Mouse (Mus musculus) lung, postnatal 10 days (tissue): ENCODE results near the gene Fbxo2.
A peak's percentile ranks its signal among the peaks of the same experiment; 100 is the strongest.
"Not testable (repeated sequence)": the region's sequence is repeated elsewhere in the genome, so short reads cannot be mapped to it uniquely, and the experiment has no call there.

Experiments
- DNase-seq: peaks from one replicate; pipeline ENCODE4 v3.0.0; 2021

Fbxo2 gene

DNA sequence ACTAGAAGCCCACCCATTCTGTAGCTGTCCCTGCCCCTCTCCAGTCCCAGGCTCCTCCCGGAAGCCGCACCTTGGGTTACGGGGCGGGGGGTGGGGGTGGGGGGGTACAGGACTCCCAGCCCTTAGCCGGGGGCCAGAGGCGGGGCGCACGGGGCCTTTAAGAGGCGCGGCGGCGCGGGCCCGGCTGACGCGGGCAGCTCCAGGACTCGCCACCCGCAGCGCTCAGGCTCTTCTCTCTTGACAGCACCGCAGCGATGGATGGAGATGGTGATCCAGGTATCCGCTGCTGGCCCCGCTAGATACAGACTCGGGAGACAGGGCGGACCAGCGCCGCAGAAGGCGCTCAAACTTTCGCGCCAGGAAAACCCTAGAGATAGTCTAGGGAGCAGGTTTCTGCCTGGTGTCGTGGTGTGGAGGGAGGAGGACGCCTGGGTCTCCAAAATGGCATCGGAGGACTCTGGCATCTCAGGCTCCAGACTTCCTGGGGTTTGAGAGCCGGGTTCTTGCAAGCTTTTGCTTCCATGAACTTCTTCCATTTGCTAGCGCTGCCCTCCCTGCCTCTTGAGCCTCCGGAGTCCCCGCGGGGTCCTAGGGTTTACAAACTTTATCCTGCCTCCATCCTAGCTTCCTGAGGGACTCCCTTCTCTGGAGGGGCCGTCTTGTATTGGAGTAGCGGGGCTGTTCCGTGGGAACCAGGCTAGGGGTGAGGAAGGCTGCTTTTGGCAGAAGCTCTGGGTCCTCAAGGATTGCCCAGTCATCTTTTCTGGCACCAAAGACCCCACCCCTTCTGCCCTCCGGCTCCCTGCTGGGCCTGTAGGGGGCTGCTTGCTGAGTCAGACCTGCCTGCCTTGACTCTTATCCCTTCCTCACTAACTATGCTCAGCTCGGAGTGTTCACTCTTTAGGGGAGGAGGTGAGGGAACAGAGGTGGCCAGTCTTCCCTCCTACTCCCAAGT, at the start of gene Fbxo2, which contains the start of gene Fbxo44:
Gene Fbxo2 (plus strand): TSS at position 186 of the 955 bp plus-strand sequence.
Gene Fbxo44 (minus strand): TSS at position 47 of the 955 bp plus-strand sequence.
- no peak for DNase-seq

DNA sequence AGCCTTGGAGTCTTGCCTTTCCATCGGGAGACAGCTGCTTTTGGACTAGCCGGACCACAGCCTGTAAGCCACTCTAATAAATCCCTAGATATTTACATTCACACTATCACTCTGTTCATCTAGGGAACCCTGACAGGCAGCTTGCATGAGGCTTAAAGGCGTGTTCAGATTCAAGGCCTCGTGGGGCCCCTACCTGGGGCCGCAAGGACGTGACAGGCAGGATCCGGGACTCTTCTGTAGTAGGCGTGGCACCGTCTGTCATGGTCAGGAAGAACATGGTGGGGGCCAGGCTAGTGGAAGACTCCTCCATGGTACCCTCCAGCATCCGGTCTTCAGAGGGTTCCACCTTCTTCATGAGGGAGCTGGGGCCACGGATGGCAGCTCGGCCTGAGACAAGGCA, 47.9 kb upstream of the Fbxo2 start:
- DNase-seq, result no peak

DNA sequence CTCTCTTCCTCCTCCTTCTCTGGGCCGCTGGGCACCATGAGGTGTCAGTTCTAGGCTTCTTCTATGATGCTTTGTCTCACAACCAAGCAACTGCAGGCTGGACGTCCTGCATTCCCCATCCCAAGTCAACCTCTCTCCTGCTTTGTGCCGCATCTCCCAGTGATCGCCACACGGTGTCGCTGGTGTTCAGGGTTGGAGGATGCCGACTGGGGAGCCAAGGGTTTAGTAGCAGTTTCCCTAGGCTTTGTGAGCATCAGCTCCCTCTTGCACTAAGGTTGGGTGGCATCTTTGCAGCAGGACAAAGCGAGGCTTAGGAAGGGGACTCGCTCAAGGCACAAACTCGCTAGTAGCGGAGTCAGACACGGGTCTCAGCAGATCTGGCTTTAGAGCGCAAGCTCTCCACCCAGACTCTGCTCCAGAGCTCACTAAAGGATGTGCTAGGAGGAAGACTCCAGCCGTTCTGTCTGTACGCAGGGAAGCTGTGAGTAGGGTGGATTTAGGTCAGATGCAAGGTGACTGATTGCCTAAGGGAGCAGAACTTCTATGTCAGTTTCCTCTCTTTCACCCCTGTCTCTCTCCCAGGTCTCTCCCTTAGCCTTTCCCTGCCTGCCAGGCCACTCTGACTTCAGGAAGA, 45.5 kb upstream of the Fbxo2 start:
- peak; percentile 91 for DNase-seq

DNA sequence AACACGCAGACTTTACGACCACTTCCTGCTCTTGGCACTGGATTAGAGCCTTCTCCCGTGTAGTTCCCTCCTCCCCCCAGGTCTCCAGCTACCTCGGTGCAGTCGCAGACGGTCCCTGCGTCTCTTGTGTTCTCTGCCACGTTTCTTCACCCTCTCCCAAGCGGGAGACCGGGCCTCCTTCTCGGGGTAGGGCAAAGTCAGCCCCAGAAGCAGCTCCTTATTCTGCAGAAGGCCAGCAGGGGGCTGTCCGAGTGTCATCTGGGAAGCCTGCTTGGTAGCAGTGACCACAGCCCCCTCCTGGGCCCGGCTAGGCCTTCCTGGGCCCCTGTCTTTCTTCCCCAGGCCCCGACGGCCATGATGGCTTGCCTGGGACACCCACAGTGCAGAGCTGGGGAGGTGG, 45.0 kb upstream of the Fbxo2 start:
- DNase-seq, result peak; percentile 57

DNA sequence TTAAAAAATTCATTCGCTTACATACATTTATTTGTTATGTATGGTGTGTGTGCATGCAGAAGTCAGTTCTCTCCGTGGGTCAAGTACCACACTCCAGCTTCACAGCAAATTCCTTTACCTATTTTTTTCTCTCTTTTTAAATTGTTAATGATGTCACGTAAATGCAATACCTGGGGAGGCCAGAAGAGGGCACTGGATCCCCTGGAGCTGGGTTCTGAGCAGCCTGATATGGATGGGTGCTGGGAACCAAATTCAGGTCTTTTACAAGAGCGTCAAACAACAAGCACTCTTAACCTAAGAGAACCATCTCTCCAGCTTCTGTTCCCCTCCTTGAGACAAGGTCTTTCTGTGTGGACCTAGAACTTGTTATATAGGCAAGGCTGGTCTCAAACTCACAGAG, 43.8 kb upstream of the Fbxo2 start:
- no peak for DNase-seq

DNA sequence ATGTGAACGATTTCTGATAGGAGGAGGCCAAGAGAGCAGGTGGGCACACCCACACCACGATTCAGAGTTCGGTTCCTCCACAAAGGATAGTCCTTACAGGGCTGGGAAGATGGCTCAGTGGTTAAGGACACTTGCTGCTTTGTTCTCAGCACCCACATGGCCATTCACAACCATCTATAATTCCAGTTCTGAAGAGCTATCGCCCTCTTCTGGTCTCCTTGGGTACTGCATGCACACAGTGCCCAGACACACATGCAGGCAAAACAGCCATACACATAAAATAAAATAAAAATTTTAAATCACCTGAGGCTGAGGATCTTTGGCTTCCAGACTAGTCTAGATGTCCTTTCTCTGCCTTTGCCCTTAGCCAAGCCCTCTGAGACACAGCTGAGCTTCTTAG, 43.0 kb upstream of the Fbxo2 start:
- DNase-seq, result no peak

DNA sequence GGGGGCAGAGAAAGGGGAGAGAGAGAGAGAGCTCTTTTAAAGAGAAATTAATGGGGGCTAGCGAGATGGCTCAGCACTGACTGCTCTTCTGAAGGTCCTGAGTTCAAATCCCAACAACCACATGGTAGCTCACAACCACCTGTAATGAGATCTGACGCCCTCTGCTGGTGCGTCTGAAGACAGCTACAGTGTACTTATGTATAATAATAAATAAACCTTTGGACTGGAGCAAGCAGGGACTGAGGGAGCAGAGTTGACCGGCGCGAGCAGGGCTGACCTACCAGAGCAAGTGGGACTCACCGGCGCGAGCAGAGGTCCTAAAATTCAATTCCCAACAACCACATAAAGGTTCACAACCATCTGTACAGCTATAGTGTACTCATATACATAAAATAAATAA, 40.8 kb upstream of the Fbxo2 start:
- not testable (repeated sequence) for DNase-seq

DNA sequence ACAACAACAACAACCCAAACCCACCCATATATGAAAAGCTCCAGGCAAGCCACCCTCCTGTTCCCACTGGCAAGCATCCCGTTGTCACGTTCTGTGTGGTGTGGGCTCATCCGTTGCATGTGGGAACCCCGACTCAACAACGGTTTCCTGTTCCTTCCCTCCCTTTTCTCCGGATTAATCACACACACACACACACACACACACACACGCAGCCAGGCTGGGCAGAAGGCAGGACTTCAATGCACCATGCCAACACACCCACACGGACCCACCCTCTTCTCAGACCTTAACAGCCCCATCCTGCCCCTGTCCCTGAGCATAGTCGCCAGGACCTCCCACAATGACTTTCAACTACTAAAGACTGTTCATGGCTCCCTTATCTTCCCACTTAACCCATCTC, 39.9 kb upstream of the Fbxo2 start:
- DNase-seq, result no peak

DNA sequence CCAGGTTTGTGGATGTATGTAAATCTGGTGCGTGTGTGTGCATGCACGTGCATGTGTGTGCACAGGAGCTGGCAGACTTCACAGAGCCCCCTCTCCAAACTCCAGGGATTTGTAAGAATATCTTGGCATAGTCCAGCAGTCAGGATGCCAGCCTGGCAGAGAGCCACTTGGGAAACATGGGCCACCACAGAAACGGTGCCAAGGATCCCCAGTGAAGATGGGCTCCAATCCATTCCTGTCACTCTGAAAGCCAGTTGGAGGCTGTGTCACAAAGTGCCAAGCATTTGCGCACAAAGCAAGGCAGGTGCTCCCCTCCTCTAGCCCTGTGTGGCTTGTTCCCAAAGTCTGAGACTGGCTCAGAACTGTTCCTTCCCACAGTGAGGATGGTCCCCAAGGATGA, 39.1 kb upstream of the Fbxo2 start:
- no peak for DNase-seq

DNA sequence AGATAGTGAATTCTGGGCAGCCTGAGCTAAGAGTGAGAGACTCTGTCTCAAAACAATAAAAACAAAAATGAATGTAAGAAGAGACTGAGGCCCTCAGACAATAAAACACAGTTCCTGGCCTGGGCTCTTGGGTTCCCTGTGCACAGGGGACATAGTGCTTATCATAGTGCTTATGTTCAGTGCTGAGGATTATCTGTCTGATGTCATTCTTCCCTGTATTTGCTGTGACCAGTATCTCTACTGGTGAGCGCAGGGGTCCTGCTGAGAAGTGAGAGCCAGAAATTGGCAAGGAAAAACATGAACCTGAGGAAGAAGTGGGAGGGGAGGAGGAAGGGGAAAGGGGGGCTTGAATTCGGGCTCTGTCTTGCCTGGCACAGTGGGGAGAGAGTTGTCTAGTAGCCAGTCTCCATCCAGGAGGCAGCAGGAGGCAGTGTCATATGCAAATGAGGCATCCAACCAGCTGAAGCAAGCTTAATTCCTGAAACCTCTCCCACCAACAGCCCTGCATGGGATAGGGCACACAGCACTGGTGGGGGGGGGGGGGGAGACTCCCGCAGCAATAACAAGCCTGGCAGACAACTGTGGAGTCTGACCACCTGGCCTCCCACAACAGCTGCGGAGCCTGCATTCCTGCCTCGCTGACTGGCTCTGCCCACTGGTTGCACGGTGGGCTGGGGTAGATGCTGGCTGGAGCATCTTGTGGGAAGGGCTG, 38.3 kb upstream of the Fbxo2 start:
- DNase-seq, result no peak

DNA sequence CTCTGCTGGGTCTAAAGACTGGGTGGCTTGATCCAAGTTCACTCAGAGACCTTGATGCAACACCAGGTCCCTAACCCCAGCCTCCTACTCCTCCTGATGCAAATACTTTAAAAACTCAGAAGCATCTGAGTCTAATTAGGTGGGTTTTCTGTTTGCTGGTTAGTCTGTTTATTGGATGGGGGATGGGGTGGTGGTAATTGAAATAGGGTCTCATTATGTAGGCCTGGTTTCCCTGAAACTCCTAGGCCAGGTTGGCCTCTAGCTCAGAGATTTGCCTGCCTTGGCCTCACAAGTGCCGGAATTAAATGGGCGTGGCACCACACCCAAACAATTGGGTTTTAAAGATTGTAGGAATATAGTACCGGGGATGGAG, 37.7 kb upstream of the Fbxo2 start:
- DNase-seq, result no peak

DNA sequence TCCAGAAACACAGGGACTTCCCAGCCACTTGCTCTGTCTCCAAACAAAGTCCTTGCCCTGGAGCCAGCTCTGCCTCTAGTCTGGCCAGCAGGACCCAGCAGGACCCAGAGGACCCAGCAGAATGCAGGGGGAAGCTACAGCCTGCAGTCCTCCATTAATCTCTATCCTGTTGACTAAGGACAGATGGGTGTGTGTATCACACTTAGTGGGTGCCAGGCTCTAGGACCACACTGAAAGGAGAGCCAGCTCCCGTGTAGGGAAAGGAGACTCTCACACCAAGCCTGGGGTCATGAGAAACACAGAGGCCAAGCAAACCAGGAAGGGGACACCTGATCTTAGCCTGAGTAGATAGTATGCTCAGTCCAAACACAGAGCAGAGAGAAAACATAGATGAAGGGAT, 32.2 kb upstream of the Fbxo2 start:
- DNase-seq, result no peak

DNA sequence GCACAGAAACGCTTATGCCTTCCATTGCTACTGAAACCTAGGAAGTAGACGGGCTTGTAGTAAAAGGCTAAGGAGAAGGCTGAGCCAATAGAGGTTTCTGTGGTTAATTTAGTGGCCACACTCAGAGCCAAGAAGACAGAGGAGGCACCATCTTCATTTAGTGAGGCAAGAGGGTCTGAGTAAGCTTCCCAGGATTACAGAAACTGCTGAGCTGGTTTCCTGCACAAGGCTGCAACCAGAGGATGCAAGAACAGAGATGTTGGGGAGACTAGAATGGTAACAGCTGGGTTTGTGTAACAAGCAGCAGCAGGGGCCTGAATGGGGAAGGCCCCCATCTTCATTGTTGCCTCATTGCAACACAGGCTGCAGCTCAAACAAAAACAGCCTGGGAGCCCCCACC, 31.7 kb upstream of the Fbxo2 start:
- DNase-seq, result no peak

DNA sequence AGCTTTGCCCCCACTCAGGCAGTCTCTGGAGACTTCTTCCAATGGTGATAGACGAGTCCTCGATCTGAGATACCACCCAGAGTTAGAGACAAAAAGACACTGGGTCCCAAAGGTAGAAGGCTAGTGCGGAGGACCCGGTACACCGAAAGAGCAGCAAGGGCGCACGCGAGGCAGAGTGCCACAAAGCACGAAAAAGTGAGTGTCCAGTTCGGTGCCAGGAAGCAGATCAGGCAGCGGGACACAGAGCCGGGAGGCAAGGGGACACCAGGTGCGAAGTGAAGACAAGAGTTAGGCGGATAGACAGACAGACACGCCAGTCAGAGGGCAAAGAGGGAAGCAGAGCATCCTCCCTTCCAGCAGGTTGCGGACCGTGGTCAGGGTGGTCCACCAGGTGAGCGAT, 30.3 kb upstream of the Fbxo2 start, which contains the start of gene Mad2l2:
Gene Mad2l2 (plus strand): TSS at position 252 of the 400 bp plus-strand sequence.
- no peak for DNase-seq

DNA sequence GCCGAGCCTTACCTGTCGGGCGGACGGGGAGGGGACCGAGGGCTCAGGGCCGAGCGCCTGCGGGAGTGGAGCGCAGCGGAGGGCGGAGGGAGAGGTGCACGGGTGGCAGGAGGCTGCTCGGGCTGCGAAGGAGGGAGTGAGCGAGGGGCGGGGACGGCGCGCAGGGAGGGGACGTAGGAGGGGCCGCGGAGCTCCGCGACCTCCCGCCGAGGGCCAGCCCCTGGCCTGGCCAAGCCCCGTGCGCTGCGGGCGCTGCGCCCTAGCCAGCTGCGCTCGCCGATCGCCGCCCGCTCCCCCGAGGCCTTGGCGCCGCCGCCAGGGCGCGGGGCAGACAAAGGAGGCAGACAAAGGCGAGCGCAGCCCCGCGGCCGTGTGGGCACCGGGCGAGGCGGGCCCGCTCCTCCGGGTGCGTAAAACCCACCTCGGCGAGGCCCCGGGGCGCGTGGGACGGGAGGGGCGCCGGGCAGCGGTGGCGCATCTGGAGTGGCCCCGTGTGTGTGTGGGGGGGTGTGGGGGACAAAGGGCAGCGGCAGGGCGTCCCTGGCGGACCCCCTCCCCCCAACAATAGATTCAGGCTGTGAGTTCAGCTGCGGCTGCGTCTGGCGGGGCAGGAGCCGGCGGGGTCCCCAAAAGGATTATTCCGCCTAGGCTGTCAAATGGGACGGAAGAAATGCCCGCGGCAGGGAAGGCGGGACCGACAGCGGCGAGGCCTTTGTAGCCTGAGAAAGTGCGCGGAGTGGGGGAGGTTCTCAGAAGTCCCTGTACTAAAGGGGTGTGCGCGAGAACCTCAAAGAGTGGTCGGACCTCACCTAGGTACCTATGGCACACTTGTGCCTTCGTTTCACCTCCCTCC, 29.6 kb upstream of the Fbxo2 start, which contains the start of gene Draxin:
Gene Draxin (minus strand): TSS at position 138 of the 853 bp plus-strand sequence.
- DNase-seq, result peak; percentile 73

DNA sequence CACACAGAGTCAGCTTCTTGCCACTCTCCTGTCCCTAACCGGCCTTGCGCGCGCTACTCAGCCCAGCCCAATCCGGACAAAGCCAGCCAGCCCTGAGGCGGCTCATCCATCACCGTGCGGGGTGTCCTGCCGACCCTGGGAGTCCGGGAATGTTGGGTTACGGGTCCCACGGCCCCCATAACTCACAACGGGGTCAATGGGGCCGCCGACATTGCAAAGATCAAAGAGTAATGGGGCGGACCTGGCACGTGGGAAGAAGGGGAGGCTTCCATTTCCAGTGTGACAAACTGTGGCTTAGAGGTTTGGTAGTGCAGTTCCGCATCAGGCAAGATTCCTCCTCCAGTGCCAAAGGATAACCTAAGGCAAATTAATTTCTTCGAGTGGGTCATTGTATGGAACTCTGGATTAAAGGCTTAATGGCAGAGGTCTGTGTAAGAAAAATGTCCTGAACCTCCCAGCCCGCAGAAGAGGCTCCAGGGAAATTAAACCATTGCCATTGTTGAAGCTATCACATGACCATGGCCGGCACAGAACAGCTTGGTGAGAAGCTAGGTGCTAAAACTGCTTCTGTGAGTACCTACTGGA, 28.8 kb upstream of the Fbxo2 start:
- DNase-seq, result no peak

DNA sequence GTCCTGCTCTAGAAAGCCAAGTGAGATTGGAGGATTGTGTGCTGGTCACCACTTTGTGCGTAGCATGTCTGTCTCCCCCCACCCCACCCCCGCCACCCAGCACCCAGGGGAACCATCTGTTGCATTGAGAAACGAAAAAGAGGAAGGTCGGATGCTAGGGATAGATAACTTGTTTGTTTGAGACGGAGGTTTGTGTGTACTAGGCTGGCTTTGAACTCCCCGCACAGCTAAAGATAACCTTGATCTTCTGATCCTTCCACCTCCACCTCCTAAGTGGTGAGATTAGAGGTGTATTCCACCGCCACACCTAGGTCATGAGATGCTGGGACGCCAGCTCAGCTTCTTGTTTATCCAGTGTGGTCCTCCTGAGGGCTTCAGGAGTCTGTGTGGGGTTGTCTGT, 25.4 kb upstream of the Fbxo2 start:
- no peak for DNase-seq

DNA sequence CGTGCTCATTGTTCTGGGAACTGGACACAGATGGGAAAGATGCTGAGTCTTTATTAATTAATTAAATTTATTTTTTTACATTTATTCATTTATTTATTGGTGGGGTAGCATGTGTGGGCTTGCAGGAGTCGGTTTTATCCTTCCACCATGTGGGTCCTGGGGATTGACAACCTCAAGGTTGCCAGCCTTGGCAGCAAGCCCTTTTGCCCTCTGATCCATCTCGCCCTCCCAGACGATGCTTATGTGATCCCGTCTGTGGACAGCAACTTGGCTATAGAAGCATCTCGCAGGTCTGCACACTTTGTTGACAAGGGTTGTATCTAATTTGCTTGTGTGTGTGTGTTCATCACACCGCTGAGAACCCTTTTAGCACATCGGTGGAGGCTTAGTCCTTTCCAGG, 22.9 kb upstream of the Fbxo2 start:
- DNase-seq, result no peak

DNA sequence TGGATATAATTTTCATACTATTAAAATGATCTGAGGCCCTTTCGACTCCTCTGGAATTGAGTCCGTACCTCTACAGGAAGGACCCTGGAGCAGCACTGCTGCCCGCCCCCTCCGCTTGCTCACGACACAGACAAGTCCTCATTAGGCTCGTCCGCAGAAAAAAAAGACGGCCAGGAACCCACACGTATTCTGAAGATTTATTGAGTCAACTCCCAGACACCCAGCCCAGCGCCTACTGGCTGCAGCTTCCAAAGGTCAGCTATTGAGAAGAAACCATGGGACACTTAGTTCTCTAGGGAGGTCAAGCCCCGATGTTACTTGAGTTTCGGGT, 20.7 kb upstream of the Fbxo2 start:
- no peak for DNase-seq

DNA sequence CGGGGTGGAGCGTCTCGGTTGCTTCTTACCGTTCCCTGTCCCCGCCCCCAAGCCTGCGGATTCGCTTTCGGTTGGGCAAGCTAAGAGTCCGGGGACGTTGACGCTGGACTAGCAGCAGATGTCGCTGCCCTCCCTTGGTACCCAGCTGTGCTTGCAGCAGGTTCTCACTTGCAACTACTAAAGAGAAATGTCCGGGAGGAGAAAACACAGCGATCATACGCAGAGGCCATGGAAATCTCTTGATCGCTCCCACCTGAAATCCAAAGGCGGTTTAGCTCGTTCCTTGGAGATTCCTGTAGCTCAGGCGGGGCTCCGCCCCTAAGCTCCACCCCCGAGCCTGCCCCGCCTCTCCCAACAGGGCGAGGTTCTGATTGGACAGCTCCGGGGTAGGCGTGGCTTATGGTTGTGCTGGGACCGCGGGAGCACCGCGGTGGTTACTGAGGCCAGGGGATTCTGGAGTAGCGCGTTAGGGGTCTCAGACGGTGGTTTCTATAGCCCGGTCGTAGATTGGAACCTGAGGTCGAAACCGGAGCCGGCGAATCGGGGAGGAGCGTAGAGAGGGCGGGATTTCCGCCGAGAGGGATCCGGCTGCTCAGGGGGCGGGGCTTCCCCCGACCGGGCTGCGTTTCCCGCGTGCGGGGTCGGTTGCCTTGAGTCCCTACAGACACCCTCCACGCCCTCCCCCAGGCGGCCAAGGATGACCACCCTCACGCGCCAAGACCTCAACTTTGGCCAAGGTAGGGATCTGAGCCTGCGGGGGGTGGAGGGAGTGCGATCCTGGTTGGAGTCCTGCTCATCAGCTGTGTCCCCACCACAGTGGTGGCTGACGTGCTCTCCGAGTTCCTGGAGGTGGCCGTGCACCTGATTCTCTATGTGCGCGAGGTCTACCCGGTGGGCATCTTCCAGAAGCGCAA, 20.1 kb upstream of the Fbxo2 start:
- peak; percentile 96 for DNase-seq

DNA sequence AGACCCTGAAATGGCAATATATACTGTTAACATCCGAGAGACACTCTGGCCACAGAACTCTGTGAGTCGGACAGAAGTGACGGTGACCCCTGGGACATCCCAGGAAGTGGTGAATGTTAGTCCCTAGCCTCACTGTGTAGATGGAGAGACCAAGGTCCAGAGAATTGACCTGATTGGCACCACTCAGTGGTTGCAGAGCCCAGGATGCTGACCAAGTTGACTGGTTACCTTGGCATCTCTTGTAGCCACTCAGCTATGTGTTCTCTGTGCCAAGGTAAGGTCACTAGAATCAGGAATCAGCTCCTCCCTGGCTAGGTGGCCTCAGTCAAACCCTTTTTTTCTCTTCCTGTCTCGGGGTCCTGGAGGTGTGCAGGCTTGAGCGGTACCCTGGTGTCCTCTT, 16.7 kb upstream of the Fbxo2 start:
- no peak for DNase-seq
